Mouse (Mus musculus) heart, postnatal 0 days (tissue): ENCODE measurements around the gene Cript. TPM values are rescaled to one million over a fixed set of nuclear protein-coding genes. Genes with fewer than 3 reads are reported as not detected.

Experiments used
- ATAC-seq: fragments of 200-750 bp; cut with Nextera tagmentation; 2 replicates; pipeline ENCODE4 v1.8.0; 2017; ENCODE audit warnings: low read depth, moderate number of reproducible peaks, moderate library complexity; ENCODE audit not compliant: insufficient read depth
- DNase-seq: peaks from one replicate; pipeline ENCODE4 v3.0.0-alpha.2; 2016; ENCODE audit warnings: low spot score
- H3K27ac ChIP-seq: fragments of 300-500 bp; sonication (generic); 2 replicates; pipeline ENCODE4 v1.5.1; 2014; ENCODE audit warnings: low read depth, mild to moderate bottlenecking
- H3K27me3 ChIP-seq: fragments of 300-500 bp; sonication (generic); 2 replicates; pipeline ENCODE4 v1.6.1; 2014; ENCODE audit warnings: low read length, mixed read lengths; ENCODE audit not compliant: control insufficient read depth, insufficient read depth
- H3K36me3 ChIP-seq: fragments of 300-500 bp; sonication (generic); replicated peaks from 2 replicates; pipeline ENCODE4 v1.6.1; 2014; ENCODE audit warnings: low read length, mixed read lengths; ENCODE audit not compliant: control insufficient read depth, insufficient read depth
- H3K4me1 ChIP-seq: fragments of 300-500 bp; sonication (generic); 2 replicates; pipeline ENCODE4 v1.6.1; 2014; ENCODE audit warnings: antibody characterized with exemption; ENCODE audit not compliant: control insufficient read depth, insufficient read depth
- H3K4me2 ChIP-seq: fragments of 300-500 bp; sonication (generic); 2 replicates; pipeline ENCODE4 v1.6.1; 2014; ENCODE audit warnings: low read depth, mild to moderate bottlenecking, low read length, moderate library complexity
- H3K4me3 ChIP-seq: fragments of 300-500 bp; sonication (generic); 2 replicates; pipeline ENCODE4 v1.5.1; 2014; ENCODE audit warnings: low read depth, low read length
- H3K9ac ChIP-seq: fragments of 300-500 bp; sonication (generic); replicated peaks from 2 replicates; pipeline ENCODE4 v1.6.1; 2014; ENCODE audit warnings: low read depth, low read length, mixed read lengths
- H3K9me3 ChIP-seq: fragments of 300-500 bp; sonication (generic); replicated peaks from 2 replicates; pipeline ENCODE4 v1.6.1; 2016; ENCODE audit warnings: low read length; ENCODE audit not compliant: control insufficient read depth
- CTCF ChIP-seq: IDR thresholded peaks from 2 replicates; pipeline ENCODE4 v1.5.1; 2016; ENCODE audit warnings: antibody characterized with exemption, control low read depth, low read depth
- EP300 ChIP-seq: IDR thresholded peaks from 2 replicates; pipeline ENCODE4 v1.6.1; 2016; ENCODE audit warnings: antibody characterized with exemption, low read depth
- WGBS: fragments of 180-500 bp; shearing (Covaris S2); extraction: QIAGEN DNeasy Blood & Tissue Kit; methylation state at CpG from one replicate; pipeline ENCODE4 v1.1.7; 2014; 5-methylcytosine and 5-hydroxymethylcytosine counted together
- polyA plus RNA-seq: library from polyadenylated mRNA; unstranded; fragments of >200 nt; fragmentation: Nextera tagmentation; extraction: Ambion mirVana; gene quantifications from 2 replicates; pipeline ENCODE4 v1.2.1, GENCODE M21; 2015
- total RNA-seq: library from RNA; depleted of rRNA; stranded (reverse); fragments of >200 nt; gene quantifications from 2 replicates; pipeline ENCODE4 v1.2.3, GENCODE M21; 2014; ENCODE audit warnings: low replicate concordance; rRNA removed

Cript gene
- total and polyA plus RNA-seq, 2 experiments from 2014 or later = 34.7 to 116 TPM

DNA sequence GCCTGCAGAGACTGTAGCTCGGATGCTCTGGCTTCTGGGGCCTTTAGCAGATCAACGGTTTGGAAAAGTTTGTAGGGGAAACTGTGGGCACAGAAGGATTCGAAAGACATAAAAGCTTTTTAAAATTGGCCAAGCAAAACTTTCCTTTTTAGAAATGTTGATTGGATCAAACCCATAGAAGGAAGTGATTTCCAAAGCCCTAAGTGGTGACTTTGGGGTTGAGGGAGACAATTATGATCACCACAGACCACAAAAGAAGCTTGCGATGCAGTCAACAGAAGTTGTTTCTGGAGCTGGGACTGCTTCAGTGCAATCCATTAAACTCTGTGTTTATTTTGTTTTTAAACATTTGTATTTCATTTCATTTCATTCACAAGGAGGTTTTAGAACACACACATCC, 57.2 kb downstream of the Cript start:
- TF ChIP-seq EP300 = no peak
- no peak for TF ChIP-seq CTCF
- 88% methylated on average over 4 of the region's 4 CpGs for WGBS

DNA sequence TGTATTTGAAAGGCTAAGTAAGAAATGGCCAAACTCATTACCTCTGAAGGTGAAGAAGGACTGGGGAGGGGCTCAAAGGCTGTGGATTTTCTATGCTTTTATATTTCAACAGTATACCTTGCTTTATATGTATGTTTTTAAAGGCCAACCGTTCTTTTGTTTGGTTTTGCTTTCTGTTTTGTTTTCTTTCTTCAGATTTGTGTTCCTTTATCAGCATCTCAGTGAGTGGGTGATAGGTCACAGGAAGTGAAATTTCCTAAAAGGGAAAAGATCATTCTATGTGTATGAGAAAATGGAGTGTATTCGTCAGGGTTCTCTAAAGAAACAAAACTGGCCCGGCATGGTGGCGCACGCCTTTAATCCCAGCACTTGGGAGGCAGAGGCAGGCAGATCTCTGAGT, 58.3 kb downstream of the Cript start:
- Histone ChIP-seq H3K27me3 (no peaks in the 10 kb centered on the region), H3K9me3 (no peaks in the 10 kb centered on the region), H3K9ac (no peak overlapping the region), H3K4me2 (no peak overlapping the region), H3K4me1 (no peaks in the 10 kb centered on the region), H3K36me3 (no peaks in the 10 kb centered on the region), H3K4me3 (no peak overlapping the region), H3K27ac (no peak overlapping the region)
- 64% methylated on average over 5 of the region's 5 CpGs for WGBS
- TF ChIP-seq EP300 = no peak
- TF ChIP-seq CTCF = no peak
- no peak for ATAC-seq
- DNase-seq = no peak

More for the DNA sequence above, 57.2 kb downstream of the Cript start:
- Histone ChIP-seq H3K4me3 (no peak overlapping the region), H3K4me2 (no peak overlapping the region), H3K9ac (no peak overlapping the region), H3K9me3 (no peaks in the 10 kb centered on the region), H3K27me3 (no peaks in the 10 kb centered on the region), H3K4me1 (no peaks in the 10 kb centered on the region), H3K27ac (no peak overlapping the region), H3K36me3 (no peaks in the 10 kb centered on the region)
- DNase-seq (no peak), ATAC-seq (no peak)

Other genes with a start within 250 kb of the Cript start
- not detected in 2 replicates for gene Tmem247, start 108.2 kb upstream of the Cript start, total RNA-seq
- not detected in 2 replicates for gene Tmem247, start 108.2 kb upstream of the Cript start, polyA plus RNA-seq
- gene Atp6v1e2, start 77.7 kb upstream of the Cript start, total RNA-seq = not detected in 2 replicates
- not detected in 2 replicates for gene Atp6v1e2, start 77.7 kb upstream of the Cript start, polyA plus RNA-seq
- gene Rhoq, start 62.5 kb upstream of the Cript start, total RNA-seq = 67.4 and 74.6 TPM in 2 replicates
- gene Rhoq, start 62.5 kb upstream of the Cript start, polyA plus RNA-seq = 17.6 and 18.7 TPM in 2 replicates
- gene Pigf, start 144 bp upstream of the Cript start, total RNA-seq = 5.0 and 10.1 TPM in 2 replicates
- gene Pigf, start 144 bp upstream of the Cript start, polyA plus RNA-seq = 9.0 and 12.2 TPM in 2 replicates
- gene Socs5, start 82.1 kb downstream of the Cript start, total RNA-seq = 11.4 and 17.7 TPM in 2 replicates
- gene Socs5, start 82.1 kb downstream of the Cript start, polyA plus RNA-seq = 7.3 and 7.9 TPM in 2 replicates
- gene Mcfd2, start 240.4 kb downstream of the Cript start, total RNA-seq = 71.0 and 78.3 TPM in 2 replicates
- gene Mcfd2, start 240.4 kb downstream of the Cript start, polyA plus RNA-seq = 75.1 and 77.2 TPM in 2 replicates